Mouse (Mus musculus) bone marrow macrophage, adult 2 months (primary cell): ENCODE results near the gene Cdrt4.

Experiments
- CTCF ChIP-seq: IDR thresholded peaks from 2 replicates; pipeline ENCODE4 v1.5.1; 2012; ENCODE audit warnings: low read depth, mild to moderate bottlenecking, low read length, moderate library complexity
- POLR2A ChIP-seq: IDR thresholded peaks from 2 replicates; pipeline ENCODE4 v1.6.1; 2012; ENCODE audit warnings: mild to moderate bottlenecking, low read depth, low read length, borderline replicate concordance

DNA sequence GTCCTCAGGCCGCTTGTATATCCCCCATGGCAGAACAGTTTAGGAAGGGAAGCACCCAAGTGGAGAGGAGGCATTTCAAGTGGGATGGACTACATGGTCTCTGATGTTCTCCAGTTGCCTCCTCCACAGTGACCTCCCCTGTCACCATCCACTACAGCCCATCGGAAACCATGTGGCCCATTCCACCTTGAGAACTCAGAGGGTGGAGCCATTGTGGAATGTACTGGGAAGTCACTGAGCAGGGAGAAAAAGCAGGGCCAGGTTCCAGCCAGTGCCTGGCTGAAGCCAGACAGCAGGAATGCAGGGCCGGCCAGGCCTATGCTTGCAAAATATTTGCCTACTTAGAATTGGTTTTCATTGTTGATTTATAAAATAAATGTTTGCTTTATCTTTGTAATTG lies 3.8 kb downstream of the Cdrt4 start:
- no peak for TF ChIP-seq CTCF
- TF ChIP-seq POLR2A: no peak
